Mouse (Mus musculus) R1 (cell line): ENCODE measurements at regions not wholly inside any gene's neighbourhood (a gene's known extent, or its start where the extent isn't known, plus 50 kb on each side); places are given as distances from the start of the nearest gene placed in this dataset.
A peak's percentile ranks its signal among the peaks of the same experiment; 100 is the strongest.

Experiments used
- DNase-seq: peaks from one replicate; pipeline ENCODE4 v3.0.0-alpha.2; 2018; ENCODE audit warnings: low read depth, low spot score

- no peak for DNase-seq
Measured at GRCm38 (mm10) chr2:167848468-167849440, 83.1 kb upstream of the Ptpn1 start.

DNA sequence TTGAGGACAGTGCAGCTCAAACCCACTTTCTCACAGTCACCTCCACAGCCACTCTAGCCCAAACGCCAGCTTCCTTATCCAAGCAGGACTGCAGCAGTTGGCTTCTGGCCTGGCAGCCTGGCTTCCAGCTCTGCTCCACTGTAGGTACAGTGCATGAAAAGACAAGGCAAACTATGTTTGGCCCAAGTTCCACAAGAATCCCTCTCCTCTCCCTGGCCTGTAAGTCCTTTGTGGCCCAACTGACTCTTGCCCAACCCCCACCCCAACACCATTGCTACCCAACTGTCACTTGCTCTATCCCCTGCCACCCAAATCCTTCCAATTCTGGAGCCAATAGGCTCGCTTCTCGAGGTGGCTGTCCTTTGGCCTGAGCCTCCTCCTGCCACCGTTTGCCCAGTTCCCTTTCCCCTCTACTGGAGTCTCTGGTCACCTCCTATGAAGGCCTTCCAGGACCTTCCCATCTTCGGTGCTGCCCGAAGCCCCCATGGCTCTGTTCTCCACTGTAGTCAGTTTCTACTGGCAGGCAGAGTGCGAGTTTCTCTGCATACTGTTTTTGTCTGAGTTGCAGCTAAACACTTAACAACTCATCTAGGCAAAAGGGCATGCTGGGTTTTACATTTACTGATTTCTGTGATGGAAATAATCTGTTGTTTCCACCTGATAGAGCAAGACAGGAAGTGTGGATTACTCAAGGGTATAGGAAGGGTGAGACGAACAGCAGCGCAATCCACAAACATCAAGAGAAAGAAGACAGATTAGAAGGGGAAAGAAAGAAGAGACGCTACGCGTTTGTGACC is 84.4 kb upstream of the Ptpn1 start:
- DNase-seq: no peak

DNA sequence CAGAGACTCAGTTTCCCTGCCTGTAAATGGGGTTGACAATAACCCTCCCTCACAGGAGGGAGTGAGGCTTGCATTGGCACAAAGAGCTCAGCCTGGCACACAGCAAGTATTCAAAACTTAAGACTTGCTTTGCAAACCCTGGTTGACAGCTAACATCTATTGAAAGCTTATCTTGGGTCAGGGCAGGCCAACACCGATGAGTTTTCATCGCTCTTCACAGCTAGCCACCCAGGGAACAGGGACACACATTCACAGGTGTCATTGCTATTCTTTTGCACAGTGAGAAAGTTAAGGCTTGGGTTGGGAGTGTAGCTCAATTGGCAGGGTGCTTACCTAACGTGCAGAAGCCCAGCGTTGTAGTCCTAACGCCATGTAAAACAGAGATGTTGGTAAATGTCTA is 86.5 kb upstream of the Ptpn1 start:
- DNase-seq: no peak

DNA sequence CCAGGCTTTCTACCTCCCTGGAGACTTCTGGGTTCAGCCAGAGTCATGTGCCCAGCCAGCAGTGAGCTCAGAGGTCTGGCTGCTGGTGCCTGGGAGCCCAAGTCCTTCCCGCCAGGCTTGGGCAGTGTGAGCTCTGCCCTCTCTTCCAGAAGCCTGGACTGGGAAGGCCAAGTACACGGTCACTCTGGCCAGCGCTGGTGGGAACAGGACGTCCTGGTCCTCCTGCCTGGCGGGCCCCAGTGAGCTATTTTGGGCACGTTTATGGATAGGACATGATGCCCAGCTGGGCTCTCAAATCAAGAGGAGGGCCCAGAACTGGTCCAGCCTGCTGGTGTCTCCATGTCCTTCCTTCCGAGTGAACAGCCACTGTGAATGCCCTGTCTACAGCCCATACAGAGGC is 87.3 kb upstream of the Ptpn1 start:
- no peak for DNase-seq

DNA sequence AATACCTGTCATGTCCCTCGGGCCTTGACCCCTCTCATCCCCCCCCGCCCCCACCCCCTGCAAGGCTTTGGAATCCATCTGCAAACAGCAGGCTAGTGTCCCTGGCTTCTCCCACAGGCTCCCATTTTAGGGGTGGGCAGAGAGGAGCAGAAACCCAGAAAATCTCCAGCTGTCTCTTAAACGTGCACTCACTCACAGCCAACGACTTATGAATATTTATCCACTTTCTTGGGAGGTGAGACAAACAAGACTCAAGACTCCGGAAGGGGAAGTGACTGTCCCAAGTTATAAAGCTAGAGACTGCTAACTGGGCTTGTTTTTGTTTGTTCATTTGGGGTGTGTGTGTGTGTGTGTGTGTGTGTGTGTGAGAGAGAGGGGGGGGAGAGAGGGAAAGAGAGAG is 87.9 kb upstream of the Ptpn1 start:
- no peak for DNase-seq

GRCm38 (mm10) chr2:167842993-167843392 is 88.9 kb upstream of the Ptpn1 start:
- no peak for DNase-seq

DNA sequence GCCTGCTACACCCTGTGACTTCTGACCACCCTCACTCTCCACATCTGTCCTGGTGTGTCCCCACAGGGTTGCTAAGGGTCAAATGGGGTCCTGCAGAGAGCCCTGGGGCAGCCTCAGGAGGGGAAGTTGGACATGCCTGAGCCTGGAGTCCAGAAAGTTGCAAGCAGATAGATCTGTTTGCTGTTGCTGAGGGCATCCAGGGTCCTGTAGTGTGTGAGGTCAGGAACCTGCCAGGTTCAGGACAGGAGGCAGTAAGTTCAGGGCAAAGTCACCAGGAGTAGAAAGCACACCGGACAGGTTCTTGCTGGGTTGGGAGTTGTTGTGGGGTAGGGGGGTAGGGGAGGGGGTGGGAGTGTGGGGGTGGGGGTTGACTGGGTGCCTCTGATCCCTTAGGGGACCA is 89.4 kb upstream of the Ptpn1 start:
- DNase-seq: no peak

DNA sequence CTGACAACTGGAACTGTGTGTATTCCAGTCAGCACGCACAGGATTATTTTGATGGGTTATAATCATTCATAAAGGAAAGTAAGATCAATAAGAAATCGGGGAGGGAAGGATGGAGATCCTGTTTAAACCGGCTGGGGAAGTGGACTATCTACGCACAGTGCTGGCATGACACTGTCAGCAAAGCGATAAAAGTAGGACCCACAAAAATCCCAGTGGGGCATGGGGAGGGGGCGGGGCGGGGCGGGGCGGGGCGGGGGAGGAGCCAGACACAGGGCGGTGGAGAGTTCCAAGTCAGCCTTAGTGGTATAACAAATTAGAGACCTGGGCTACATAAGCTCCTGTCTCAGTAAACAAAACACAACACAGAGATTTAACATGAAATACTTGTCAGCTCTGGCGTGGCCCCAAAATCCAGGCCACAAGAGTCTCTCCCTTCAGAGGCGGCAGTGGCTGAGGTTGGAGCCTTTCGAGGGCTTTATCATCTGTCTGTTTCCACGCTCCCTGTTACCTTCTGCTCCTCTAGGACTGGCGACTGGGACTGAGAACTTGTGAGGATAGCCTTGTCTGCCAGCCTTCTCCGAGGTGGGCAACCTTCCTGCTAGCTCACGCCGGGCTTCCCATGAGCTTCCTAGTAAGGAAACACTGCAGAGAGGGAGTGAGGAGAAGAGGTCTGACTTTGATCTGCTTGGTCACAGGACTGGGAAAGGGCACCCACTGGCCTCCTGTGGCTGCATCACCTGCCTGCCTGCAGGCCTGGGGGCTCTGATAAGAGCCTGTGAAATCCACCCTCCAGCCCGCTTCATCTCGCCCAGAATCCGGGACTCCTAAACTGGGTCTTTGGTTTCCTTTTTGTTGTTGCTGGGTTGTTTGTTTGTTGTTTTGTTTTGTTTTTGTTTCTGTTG is 90.3 kb upstream of the Ptpn1 start:
- no peak for DNase-seq

DNA sequence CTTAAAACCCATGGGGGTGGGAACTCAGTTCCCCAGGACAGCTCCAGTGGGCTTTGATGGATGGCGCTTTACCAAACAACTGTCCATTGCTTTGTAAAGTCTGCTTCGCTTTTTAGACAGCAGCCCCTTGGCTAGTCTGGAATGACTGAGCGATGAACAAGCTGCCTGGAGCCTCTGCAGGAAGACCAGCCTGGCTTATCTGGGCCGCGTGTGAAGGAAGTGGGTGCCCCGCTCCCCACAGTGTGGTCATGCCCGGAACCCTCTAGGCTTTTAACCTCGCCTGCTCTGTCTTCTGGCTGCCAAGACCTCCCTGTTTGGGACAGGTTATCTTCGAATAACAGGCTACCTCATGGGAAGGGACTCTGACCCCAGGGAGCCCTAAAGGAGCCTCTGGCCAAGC is 91.5 kb upstream of the Ptpn1 start:
- no peak for DNase-seq

DNA sequence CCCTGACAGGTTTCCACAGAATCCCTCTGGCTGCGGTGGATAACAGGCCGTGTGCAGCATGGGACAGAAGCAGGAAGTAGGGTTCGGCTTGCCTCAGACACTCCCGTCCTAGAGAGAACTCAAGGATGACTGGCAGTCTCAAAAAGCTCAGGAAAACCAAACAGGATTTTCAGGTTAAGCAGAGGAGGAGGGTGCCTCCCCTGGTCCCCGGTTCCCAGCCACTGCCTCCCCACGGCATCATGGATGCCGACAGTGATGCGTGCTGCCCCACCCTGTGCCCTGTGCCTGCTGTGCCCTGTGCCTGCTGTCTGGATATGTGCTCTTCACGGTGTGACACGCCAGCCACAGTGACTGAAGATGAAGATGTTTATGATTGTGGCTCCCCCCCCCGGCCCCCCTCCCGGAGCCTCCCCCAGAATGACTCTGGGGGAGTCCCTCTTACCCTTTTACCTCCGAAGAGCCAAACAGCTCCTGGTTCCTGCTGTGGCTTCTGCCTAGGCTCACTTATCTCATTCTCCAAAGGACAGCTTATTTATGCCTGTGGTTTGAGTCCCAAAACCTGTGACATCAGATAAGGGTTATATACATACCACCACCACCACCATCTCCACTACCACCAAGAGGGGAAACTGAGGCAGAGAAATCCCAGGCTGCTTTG is 92.4 kb upstream of the Ptpn1 start:
- DNase-seq: no peak

DNA sequence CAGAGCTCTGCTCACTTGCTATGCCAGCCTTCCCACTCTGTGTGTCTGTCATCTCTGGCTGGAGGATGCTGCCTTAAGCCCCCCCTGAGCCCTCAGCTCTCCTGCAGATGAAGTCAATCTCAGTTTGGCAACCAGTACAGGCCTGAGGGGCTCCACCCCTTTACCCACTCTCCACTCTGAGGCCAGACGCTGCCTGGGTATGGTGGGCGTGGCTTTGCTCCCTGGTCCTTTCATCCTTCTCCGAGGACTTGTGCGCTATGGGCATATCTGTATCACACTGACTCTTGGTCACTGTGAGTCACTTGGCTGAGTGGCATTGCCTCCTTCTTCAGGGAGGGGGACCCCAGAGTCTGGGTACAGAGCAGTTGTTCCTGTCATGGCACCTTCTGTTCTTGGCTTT is 94.3 kb upstream of the Ptpn1 start:
- no peak for DNase-seq

DNA sequence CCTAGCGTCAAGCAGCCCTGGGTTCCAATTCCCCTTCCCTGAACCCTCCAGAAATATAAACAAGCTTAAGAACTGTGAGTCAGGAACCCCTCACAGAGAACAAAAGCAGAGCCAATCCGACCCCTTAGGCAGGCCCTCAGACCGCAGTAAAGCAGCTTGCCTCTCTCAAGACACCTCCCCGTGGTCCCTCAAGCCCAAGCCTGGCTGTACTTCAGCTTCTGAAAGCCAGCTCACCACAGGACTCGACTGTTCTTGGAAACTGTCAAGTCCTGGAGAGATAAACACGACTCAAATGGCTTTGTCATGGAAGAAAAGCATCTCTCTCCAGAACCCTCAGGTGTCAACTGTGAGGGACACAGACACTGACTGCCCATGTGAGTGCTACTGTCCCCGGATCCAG is 95.2 kb upstream of the Ptpn1 start:
- DNase-seq: no peak

DNA sequence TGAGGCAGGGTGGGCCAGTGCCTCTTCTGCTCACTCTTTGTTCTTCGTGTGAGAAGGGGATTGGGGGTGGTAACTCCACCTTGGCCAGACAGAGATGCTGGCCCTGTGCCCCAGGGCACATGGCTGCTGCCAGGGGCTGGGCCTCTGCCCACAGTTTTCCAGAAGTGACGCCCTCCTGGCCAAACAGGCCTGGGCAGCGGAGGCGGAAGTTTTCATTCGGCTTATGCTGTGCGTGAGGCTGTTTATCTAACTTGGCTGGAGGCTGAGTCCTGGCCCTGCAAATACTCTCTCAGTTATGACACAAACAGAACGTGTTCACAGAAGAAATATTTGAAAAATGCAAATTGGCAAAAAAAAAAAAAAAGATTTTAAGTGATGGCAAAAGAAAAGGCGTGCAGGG is 97.3 kb upstream of the Ptpn1 start:
- no peak for DNase-seq

- DNase-seq: no peak
Measured at GRCm38 (mm10) chr2:167833290-167833953, 98.4 kb upstream of the Ptpn1 start.

GRCm38 (mm10) chr2:167831076-167832039 is 100.5 kb upstream of the Ptpn1 start:
- peak; percentile 32 for DNase-seq

- no peak for DNase-seq
Measured at GRCm38 (mm10) chr2:167828258-167828657, 103.6 kb upstream of the Ptpn1 start.

DNA sequence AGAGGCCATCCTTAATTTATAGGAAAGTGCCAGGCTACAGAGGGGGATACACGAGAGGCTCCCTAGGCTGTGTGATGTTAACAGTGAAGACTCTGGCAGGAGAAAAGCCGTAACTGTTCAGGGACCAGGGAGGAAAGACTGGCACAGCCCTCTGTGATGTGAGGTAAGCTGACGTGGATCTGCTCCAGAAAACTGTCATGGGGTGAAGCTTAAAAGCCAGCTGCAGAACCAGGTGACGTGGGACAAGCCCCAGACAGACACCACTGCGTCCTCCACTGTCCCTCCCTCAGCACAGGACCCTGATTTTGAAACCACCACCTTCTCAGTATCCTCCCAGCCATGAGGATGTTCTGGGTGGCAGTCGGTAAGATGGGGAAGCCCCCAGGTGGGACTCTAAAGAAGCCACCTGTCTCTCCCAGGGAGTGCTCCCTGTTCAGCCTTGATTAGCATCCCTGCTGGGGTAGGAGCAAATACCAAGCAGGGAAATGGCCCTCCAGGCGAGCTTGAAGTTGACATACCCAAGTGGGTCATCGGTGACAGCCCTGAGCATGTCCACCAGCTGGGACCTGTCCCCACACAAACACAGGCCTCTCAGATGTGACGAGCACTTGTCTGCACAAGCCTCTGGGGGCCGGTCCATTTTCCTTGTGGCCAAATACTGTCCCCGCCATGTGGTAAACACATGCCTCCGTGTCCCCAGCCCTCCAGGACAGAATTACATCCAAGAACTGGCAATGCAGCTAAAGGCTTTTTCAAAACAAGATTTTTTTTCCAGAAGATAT is 104.7 kb upstream of the Ptpn1 start:
- no peak for DNase-seq

GRCm38 (mm10) chr2:167823513-167823912 is 108.3 kb upstream of the Ptpn1 start:
- DNase-seq: no peak

DNA sequence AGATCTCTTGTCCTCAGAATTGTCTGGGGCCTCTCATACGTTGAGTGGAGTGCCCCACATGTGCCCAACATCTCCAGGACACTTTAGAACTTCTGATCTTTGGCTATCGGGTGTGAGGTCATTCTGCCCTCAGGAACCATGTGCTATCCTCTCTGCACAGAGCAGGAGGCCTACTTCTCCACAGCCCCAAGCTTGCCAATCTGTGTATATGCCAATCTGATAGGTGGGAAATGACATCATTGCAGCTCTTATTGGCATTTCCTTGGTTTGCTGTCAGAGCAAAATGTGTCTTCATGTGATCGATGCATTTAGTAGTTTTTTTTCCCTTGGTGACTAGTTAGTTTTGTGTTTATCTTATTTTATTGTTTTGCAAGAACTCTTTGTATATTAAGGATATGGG is 108.8 kb upstream of the Ptpn1 start:
- no peak for DNase-seq
